Mouse (Mus musculus) small intestine, adult 2 months (tissue): ENCODE data around the gene Dysf. TPM values are rescaled to one million over a fixed set of nuclear protein-coding genes. Genes with fewer than 3 reads are reported as not detected.

Experiments
- H3K27ac ChIP-seq: fragments of 200-500 bp; 2 replicates; pipeline ENCODE4 v1.5.1; 2012; ENCODE audit warnings: low read depth, low read length, control low read depth, inconsistent platforms; ENCODE audit not compliant: insufficient read depth
- H3K27me3 ChIP-seq: fragments of 200-500 bp; 2 replicates; pipeline ENCODE4 v1.6.1; 2012; ENCODE audit warnings: mild to moderate bottlenecking, moderate library complexity, low read length, inconsistent platforms; ENCODE audit not compliant: control insufficient read depth, insufficient read depth
- H3K36me3 ChIP-seq: fragments of 200-500 bp; 2 replicates; pipeline ENCODE4 v1.6.1; 2012; ENCODE audit warnings: mild to moderate bottlenecking, low read length, control low read depth, inconsistent platforms; ENCODE audit not compliant: control insufficient read depth, insufficient read depth
- H3K4me1 ChIP-seq: fragments of 200-500 bp; 2 replicates; pipeline ENCODE4 v1.6.1; 2012; ENCODE audit warnings: low read length, inconsistent platforms, mixed read lengths; ENCODE audit not compliant: control insufficient read depth, insufficient read depth, insufficient read length
- H3K4me3 ChIP-seq: fragments of 200-500 bp; 2 replicates; pipeline ENCODE4 v1.5.1; 2012; ENCODE audit warnings: low read depth, mild to moderate bottlenecking, control low read depth, inconsistent platforms, low read length, moderate library complexity
- CTCF ChIP-seq: fragments of 200-500 bp; IDR thresholded peaks from 2 replicates; pipeline ENCODE4 v1.5.1; 2012; ENCODE audit warnings: low read depth, mild to moderate bottlenecking, control low read depth, inconsistent platforms, low read length, moderate library complexity, mixed read lengths; ENCODE audit not compliant: insufficient replicate concordance, insufficient read length; ENCODE audit errors: extremely low read depth
- POLR2A ChIP-seq: fragments of 200-500 bp; IDR thresholded peaks from 2 replicates; pipeline ENCODE4 v1.6.1; 2012; ENCODE audit warnings: low read depth, mild to moderate bottlenecking, control low read depth, inconsistent platforms, low read length, moderate library complexity
- WGBS: fragments of 180-500 bp; shearing (Covaris S2); methylation state at CpG from one replicate; pipeline ENCODE4 v1.1.7; 2018; 5-methylcytosine and 5-hydroxymethylcytosine counted together
- polyA plus RNA-seq: library from polyadenylated mRNA; depleted of rRNA; stranded (reverse); fragments of >200 nt; gene quantifications from 2 replicates; pipeline ENCODE4 v1.2.3, GENCODE M21; 2012

The Dysf gene
- polyA plus RNA-seq, 1 experiment, result 7.9 TPM

DNA sequence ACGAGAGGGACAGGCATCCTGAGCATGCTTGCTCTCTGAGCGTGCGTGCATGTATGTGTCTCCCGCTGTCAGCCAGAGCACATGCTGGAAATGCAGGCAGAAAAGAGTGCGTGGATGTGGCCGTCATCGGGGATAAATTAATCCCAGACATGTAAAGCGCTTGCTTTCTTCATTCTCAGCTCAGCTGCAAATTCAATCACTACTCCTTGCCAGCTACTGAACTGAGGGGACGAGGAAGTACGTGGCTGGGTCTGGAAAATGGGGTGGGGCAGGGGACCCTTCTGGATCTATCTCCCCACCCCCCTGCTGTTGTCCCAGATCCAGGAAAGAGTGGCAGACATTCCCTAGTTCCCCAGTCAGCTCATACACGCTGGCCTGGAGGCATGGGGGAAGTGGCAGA, 210.7 kb downstream of the Dysf start:
- 80% methylated on average over 11 of the region's 11 CpGs for WGBS
- Histone ChIP-seq H3K27ac (no peak overlapping the region), H3K4me1 (peaks cover 3% of the 10 kb centered on the region; the same call in 1 of the 2 replicates)

DNA sequence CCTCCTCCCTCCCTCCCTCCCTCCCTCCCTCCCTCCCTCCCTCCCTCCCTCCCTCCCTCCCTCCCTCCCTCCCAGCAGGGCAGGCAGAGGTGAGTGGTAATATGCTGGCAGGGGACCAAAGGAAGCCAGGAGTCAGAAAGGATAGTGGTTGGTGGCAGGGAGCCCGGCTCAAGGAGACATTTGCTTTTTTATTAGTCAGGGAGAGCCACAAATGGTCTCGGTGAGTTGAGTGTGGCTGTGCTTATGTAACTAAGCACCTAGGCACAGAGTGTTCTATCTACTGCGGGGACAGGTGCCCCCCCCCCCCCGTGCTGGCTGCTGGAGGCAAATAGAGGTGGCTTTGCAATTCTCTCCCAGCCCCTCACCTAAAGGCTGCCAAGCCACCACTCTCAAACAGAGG, 216.5 kb downstream of the Dysf start:
- no peaks in the 10 kb centered on the region for H3K36me3 ChIP-seq
- no peak for TF ChIP-seq CTCF
- no peak for TF ChIP-seq POLR2A
- H3K4me1 ChIP-seq, result peaks cover 6% of the 10 kb centered on the region; the same call in 1 of the 2 replicates
- WGBS, result 14% methylated on average over 4 of the region's 4 CpGs
- no peaks in the 10 kb centered on the region for H3K27me3 ChIP-seq
- H3K4me3 ChIP-seq, result no peak overlapping the region
- H3K27ac ChIP-seq, result no peak overlapping the region

More for the DNA sequence above, 210.7 kb downstream of the Dysf start:
- Histone ChIP-seq H3K27me3 (no peaks in the 10 kb centered on the region), H3K36me3 (no peaks in the 10 kb centered on the region), H3K4me3 (no peak overlapping the region)
- no peak for TF ChIP-seq POLR2A
- TF ChIP-seq CTCF, result no peak

DNA sequence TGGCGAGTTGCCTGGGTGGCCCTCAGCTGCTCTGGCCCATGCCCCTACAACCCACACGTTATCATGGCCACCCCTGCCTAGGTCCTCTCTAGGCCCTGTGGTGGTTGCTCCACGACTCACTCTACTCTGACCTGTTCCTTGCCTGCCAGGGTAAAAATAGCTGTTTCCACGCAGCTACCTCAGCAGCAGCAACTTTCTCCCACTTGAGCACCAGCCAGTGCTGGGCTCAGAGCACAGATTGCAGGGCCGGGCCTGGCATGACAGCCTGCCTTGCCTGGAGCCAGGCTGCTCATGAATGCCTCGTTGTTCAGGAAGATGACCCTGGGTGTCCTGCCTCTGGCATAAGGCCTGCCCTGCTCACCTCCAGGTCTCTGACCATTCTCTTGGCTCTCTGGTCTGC, 217.2 kb downstream of the Dysf start:
- 77% methylated on average over 6 of the region's 6 CpGs for WGBS
- TF ChIP-seq POLR2A (no peak), CTCF (no peak)
- H3K36me3 ChIP-seq, result no peaks in the 10 kb centered on the region
- no peak overlapping the region for H3K4me3 ChIP-seq
- H3K4me1 ChIP-seq, result peaks cover 6% of the 10 kb centered on the region; the same call in 1 of the 2 replicates
- H3K27ac ChIP-seq, result no peak overlapping the region; the same call in none of the 2 replicates
- H3K27me3 ChIP-seq, result no peaks in the 10 kb centered on the region

- WGBS, result 90% methylated on average over 4 of the region's 4 CpGs
- no peak overlapping the region for H3K4me3 ChIP-seq
- H3K36me3 ChIP-seq, result no peaks in the 10 kb centered on the region
- no peak overlapping the region for H3K27ac ChIP-seq
- H3K4me1 ChIP-seq, result peaks cover 6% of the 10 kb centered on the region; the same call in 1 of the 2 replicates
- TF ChIP-seq CTCF (no peak), POLR2A (no peak)
- no peaks in the 10 kb centered on the region for H3K27me3 ChIP-seq
These were observed 219.8 kb downstream of the Dysf start for GRCm38 (mm10) chr6:84228196-84228595.

DNA sequence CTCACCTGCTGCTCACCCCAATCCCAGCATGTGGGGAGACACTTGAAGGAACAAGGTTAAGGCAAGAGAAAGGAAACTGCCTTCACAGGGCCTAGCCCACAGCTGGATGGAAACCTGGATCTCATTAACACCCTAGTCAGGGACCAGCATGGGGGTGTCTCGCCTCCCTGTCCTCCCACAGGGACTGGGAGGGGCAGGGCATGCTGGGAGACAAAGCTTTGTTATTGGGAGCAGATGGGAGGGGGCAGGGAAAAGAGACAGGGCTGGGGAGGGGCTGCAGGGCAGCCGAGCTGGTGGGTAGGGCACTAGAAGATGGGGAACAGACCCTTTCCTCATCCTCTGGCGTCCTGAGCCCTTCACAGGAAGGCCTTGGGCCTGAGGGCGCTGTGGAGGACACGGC, 220.4 kb downstream of the Dysf start:
- 73% methylated on average over 5 of the region's 5 CpGs for WGBS
- no peak for TF ChIP-seq CTCF
- TF ChIP-seq POLR2A, result no peak
- Histone ChIP-seq H3K27me3 (no peaks in the 10 kb centered on the region), H3K27ac (no peak overlapping the region), H3K4me3 (no peak overlapping the region), H3K36me3 (no peaks in the 10 kb centered on the region), H3K4me1 (peaks cover 11% of the 10 kb centered on the region; the same call in 1 of the 2 replicates)

GRCm38 (mm10) chr6:84229739-84230138, 221.3 kb downstream of the Dysf start:
- Histone ChIP-seq H3K36me3 (no peaks in the 10 kb centered on the region), H3K27ac (no peak overlapping the region), H3K4me1 (peaks cover 10% of the 10 kb centered on the region), H3K4me3 (no peak overlapping the region), H3K27me3 (no peaks in the 10 kb centered on the region)
- TF ChIP-seq POLR2A (no peak), CTCF (no peak)
- 76% methylated on average over 7 of the region's 7 CpGs for WGBS

DNA sequence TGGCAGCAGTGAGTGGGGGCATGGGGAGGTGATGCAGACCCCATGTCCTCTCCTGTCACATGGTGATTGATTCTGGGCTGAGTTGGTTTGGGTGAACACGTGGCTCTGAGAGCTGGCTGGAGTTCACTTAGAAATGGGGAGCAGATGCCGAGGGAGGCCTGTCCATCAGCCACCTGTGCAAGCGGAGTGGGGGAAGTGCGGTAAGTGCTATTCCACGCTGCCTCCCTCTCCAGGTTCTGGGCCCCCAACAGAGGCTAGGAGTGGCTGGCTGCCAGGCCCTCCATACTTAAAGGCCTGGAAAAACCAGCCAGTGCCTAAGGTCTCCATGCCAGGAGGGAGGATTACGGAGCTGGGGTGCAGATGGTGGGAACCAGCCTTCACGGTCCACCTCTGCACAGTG, 222.7 kb downstream of the Dysf start:
- no peak overlapping the region for H3K4me3 ChIP-seq
- H3K36me3 ChIP-seq, result no peaks in the 10 kb centered on the region
- H3K4me1 ChIP-seq, result peaks cover 10% of the 10 kb centered on the region
- no peaks in the 10 kb centered on the region for H3K27me3 ChIP-seq
- WGBS, result 83% methylated on average over 7 of the region's 7 CpGs
- no peak overlapping the region for H3K27ac ChIP-seq
- TF ChIP-seq POLR2A (no peak), CTCF (no peak)

DNA sequence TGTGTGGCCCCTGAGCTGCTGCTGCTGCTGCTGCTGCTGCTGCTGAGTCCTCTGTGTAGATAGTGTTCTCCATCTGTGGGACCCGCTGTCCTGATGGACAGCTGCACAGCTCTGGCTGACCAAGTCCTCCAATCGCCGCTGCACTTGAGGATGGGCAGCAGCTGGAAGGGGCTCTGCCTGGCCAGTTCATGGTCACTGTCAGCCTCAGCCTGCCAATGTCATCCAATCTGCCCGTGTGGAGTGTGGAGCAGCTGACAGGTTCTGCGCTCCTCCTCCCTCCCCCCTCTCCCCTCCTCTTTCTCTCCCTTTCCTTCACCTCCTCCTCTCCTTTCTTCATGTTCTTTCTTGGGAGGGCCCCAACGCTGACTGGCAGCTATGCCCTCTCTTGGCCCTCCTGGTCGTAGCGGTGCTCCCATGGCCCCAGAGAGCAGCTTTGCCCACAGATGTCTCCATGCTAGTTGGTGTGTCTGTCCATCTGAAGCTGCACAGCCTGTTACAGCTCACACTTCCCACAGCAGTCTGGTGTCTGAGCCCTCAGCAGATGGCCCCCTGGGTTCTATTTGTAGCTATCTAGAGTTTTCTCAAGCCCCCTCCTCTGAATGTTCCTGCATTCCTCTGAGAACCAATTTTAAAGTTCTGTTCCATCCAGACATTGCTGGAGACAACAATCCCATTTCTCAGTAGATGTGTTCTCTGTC, 223.8 kb downstream of the Dysf start:
- Histone ChIP-seq H3K27me3 (no peaks in the 10 kb centered on the region), H3K27ac (no peak overlapping the region), H3K4me1 (peaks cover 10% of the 10 kb centered on the region), H3K4me3 (no peak overlapping the region), H3K36me3 (no peaks in the 10 kb centered on the region)
- no peak for TF ChIP-seq CTCF
- TF ChIP-seq POLR2A, result no peak
- 76% methylated on average over 8 of the region's 8 CpGs for WGBS
